Mouse (Mus musculus) intestine, embryonic 15.5 days (tissue): Measurements from ENCODE around the gene Ppp1r14c. TPM values are rescaled to one million over a fixed set of nuclear protein-coding genes. Genes with fewer than 3 reads are reported as not detected.
"Not testable (repeated sequence)": the region's sequence is repeated elsewhere in the genome, so short reads cannot be mapped to it uniquely, and the experiment has no call there.

Source experiments
- ATAC-seq: fragments of 200-750 bp; cut with Nextera tagmentation; 2 replicates; pipeline ENCODE4 v1.8.0; 2017; ENCODE audit warnings: moderate TSS enrichment, moderate library complexity
- H3K27ac ChIP-seq: fragments of 300-500 bp; sonication (generic); 2 replicates; pipeline ENCODE4 v1.5.1; 2015; ENCODE audit warnings: mild to moderate bottlenecking, inconsistent platforms
- H3K27me3 ChIP-seq: fragments of 300-500 bp; sonication (generic); replicated peaks from 2 replicates; pipeline ENCODE4 v1.6.1; 2015; ENCODE audit warnings: inconsistent platforms
- H3K36me3 ChIP-seq: fragments of 300-500 bp; sonication (generic); 2 replicates; pipeline ENCODE4 v1.6.1; 2015; ENCODE audit warnings: inconsistent platforms
- H3K4me1 ChIP-seq: fragments of 300-500 bp; sonication (generic); replicated peaks from 2 replicates; pipeline ENCODE4 v1.6.1; 2015; ENCODE audit warnings: inconsistent platforms
- H3K4me2 ChIP-seq: fragments of 300-500 bp; sonication (generic); replicated peaks from 2 replicates; pipeline ENCODE4 v1.6.1; 2015; ENCODE audit warnings: mild to moderate bottlenecking, inconsistent platforms
- H3K4me3 ChIP-seq: fragments of 300-500 bp; sonication (generic); replicated peaks from 2 replicates; pipeline ENCODE4 v1.5.1; 2015; ENCODE audit warnings: inconsistent platforms
- H3K9ac ChIP-seq: fragments of 300-500 bp; sonication (generic); 2 replicates; pipeline ENCODE4 v1.6.1; 2015; ENCODE audit warnings: inconsistent platforms
- H3K9me3 ChIP-seq: fragments of 300-500 bp; sonication (generic); 2 replicates; pipeline ENCODE4 v1.6.1; 2016; ENCODE audit warnings: inconsistent platforms
- WGBS: fragments of 180-500 bp; shearing (Covaris S2); methylation state at CpG from one replicate; pipeline ENCODE4 v1.1.7; 2015; 5-methylcytosine and 5-hydroxymethylcytosine counted together
- polyA plus RNA-seq: library from polyadenylated mRNA; unstranded; fragments of >200 nt; fragmentation: Nextera tagmentation; extraction: Ambion mirVana; gene quantifications from 2 replicates; pipeline ENCODE4 v1.2.1, GENCODE M21; 2015

The Ppp1r14c gene
- polyA plus RNA-seq, 1 experiment from 2014 or later, result 2.4 TPM

DNA sequence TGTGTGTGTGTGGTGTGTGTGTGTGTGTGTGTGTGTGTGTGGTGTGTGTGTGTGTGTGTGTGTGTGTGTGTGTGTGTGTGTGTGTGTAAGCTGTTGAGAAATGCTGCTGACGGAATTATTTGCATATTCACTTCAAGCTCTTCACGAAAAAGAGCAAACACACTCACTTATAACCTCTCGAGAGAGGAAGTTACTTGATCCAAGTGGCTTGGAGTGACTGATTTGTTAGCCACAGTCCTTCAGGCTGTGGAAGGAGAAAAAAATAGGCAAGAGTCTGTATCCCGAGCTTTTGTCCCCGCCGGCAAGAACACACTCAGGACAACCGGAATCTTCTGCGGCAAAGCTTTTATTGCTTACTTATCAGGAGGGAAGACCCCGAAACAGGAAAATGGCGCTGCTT, 80.9 kb downstream of the Ppp1r14c start:
- H3K27me3 ChIP-seq, ATAC-seq, H3K9ac ChIP-seq, H3K9me3 ChIP-seq, H3K4me3 ChIP-seq, H3K36me3 ChIP-seq, H3K27ac ChIP-seq, H3K4me2 ChIP-seq, H3K4me1 ChIP-seq: not testable (repeated sequence)
- 88% methylated on average over 10 of the region's 10 CpGs for WGBS

DNA sequence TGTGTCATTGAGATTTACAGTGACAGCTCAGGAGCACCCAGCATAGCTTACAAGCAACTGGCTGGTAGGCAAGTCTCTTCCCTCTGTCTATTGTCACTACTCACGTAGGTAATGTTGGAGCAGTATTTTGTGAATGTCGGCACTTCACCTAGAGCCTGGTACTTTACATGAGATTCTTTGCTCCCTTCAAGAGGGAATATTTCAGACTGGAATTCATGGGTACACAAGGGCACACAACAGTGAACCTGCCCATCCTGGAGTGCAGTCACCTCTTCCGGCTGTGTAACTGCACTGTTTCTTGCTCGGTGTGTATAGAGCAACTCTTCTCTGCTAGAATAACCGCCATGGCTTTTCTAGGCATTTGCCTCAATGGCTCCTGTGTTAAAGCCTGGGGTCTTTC, 82.8 kb downstream of the Ppp1r14c start:
- no peak overlapping the region for H3K4me2 ChIP-seq
- WGBS, result 89% methylated on average over 5 of the region's 5 CpGs

DNA sequence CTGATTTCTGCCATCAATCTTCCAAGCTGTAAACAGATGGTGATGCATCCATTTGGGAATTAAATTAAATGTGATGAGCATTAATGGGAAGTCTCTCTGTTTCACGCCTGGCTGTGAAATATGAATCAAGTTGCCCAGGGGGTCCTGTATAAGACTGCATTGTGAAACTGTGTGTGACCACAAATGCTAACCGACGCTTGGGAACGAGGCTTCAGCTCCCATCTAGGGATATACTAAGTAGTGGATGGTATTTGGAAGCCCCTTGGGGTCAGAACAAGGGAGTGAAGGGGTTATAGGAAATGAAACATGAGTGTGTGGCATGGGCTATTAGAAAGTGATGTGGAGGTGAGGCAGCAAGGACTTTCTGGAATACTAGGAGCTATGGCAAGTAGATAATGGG, 86.1 kb downstream of the Ppp1r14c start:
- Histone ChIP-seq H3K27me3 (no peaks in the 10 kb centered on the region), H3K4me2 (no peak overlapping the region), H3K36me3 (no peaks in the 10 kb centered on the region), H3K4me3 (no peak overlapping the region), H3K9ac (no peak overlapping the region), H3K4me1 (no peaks in the 10 kb centered on the region), H3K9me3 (no peaks in the 10 kb centered on the region), H3K27ac (no peak overlapping the region)
- 88% methylated on average over 4 of the region's 4 CpGs for WGBS
- ATAC-seq, result no peak

More for the DNA sequence above, 82.8 kb downstream of the Ppp1r14c start:
- Histone ChIP-seq H3K4me3 (no peak overlapping the region), H3K36me3 (no peaks in the 10 kb centered on the region), H3K27ac (no peak overlapping the region), H3K27me3 (no peaks in the 10 kb centered on the region), H3K9me3 (no peaks in the 10 kb centered on the region), H3K4me1 (no peaks in the 10 kb centered on the region), H3K9ac (no peak overlapping the region)
- no peak for ATAC-seq

DNA sequence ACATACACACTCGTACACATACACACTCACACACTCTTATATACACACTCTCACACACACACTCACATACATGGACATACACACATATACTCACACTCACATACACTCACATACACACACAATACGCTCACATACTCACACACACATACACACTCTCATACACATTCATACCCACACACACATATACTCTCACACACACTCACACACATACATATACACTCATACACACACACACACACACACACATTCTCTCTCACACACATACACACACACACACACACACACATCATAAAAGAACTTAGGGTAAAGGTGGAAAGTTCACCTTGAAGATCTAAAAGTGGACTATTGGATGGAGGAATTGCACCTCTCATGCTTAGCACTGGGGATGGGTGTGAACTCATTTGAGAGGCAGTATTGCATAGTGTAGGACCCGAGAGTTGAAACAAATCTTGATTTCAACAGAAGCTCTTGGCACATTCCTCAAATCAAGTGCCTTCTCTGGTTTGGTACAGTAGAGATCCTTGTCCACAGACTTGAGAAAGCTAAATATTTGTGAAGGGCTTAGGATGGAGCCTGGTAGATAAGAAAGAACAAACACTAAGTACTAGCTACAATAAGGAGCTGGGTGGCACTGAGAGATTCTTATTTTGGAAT, 87.1 kb downstream of the Ppp1r14c start:
- no peaks in the 10 kb centered on the region for H3K36me3 ChIP-seq
- H3K4me3 ChIP-seq, result no peak overlapping the region
- H3K9me3 ChIP-seq, result no peaks in the 10 kb centered on the region
- H3K4me2 ChIP-seq, result no peak overlapping the region
- H3K4me1 ChIP-seq, result no peaks in the 10 kb centered on the region
- H3K27me3 ChIP-seq, result no peaks in the 10 kb centered on the region
- no peak overlapping the region for H3K27ac ChIP-seq
- 80% methylated on average over 3 of the region's 3 CpGs for WGBS
- H3K9ac ChIP-seq, result no peak overlapping the region
- no peak for ATAC-seq

DNA sequence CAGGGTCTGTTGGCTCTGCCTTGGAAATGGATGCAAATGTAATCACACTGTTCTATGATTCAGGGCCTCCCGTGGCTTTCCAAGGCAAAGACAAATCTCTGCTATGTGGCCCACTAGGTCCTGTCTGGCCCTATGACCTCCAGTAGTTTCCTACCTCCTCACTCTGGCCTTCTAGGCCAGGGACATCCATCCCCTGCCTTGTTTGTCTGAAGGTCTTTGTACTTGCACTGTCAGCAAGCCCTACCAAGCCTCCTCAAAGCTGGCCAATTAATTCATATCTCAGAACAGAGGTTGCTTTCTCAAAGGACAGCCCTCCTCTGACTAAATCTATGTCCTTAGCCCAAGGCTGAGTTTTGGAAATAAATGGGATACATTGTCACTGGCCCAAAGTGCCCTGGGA, 92.8 kb downstream of the Ppp1r14c start:
- H3K4me3 ChIP-seq, result no peak overlapping the region
- H3K4me1 ChIP-seq, result no peaks in the 10 kb centered on the region
- ATAC-seq, result no peak
- no peaks in the 10 kb centered on the region for H3K9me3 ChIP-seq
- H3K36me3 ChIP-seq, result no peaks in the 10 kb centered on the region
- WGBS, result 83% methylated on average over 1 of the region's 1 CpGs
- H3K4me2 ChIP-seq, result no peak overlapping the region
- H3K9ac ChIP-seq, result no peak overlapping the region
- no peaks in the 10 kb centered on the region for H3K27me3 ChIP-seq
- no peak overlapping the region for H3K27ac ChIP-seq

DNA sequence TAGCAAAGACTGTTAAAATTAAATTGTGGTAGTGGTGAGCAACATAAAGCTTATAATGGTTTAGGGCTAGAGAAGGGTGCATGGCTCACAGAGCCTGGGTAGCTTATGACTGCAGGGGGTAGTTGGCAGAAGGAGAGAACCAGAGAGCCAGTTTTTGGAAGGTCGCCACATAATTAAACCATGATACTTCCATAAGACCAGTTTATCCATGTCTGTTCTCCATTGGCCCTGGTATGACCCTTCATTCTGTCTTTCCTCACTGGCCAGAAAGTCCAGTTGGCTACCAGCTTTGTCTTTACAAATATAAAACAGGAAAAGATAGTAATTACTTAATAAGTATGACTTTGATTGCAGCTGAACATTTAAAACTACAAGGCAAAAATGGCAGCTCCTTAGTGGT, 95.0 kb downstream of the Ppp1r14c start:
- no peaks in the 10 kb centered on the region for H3K4me1 ChIP-seq
- WGBS, result 90% methylated on average over 1 of the region's 1 CpGs
- no peak overlapping the region for H3K27ac ChIP-seq
- no peak overlapping the region for H3K4me2 ChIP-seq
- H3K9ac ChIP-seq, result no peak overlapping the region
- no peak for ATAC-seq
- H3K27me3 ChIP-seq, result no peaks in the 10 kb centered on the region
- no peak overlapping the region for H3K4me3 ChIP-seq
- H3K9me3 ChIP-seq, result no peaks in the 10 kb centered on the region
- no peaks in the 10 kb centered on the region for H3K36me3 ChIP-seq

DNA sequence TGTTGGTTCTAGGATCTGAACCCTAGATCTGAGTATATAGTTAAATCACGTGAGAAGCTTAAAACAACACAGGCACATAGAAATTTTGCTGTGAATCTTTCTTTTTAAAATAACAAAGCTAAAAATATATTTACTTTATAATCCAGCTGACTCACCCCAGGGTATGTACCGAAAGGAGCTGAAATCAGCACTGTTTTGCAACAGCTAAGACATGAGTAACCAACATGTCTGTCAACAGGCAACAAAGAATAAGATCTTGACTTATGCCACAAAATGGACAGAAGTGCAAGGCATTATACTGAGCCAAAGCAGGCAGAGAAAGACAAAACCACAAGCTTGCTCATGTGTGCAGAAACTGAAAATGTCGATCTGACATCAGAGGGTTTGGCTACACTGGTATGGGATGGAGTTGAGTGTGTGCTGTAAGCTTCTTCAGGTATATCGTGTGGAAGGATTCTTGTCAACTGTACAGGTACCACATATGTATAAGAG, 100.3 kb downstream of the Ppp1r14c start:
- ATAC-seq, result no peak
- no peak overlapping the region for H3K4me3 ChIP-seq
- H3K4me1 ChIP-seq, result no peaks in the 10 kb centered on the region
- no peaks in the 10 kb centered on the region for H3K36me3 ChIP-seq
- H3K27ac ChIP-seq, result no peak overlapping the region
- H3K4me2 ChIP-seq, result no peak overlapping the region
- H3K9ac ChIP-seq, result no peak overlapping the region
- H3K27me3 ChIP-seq, result no peaks in the 10 kb centered on the region
- H3K9me3 ChIP-seq, result no peaks in the 10 kb centered on the region
- WGBS, result 81% methylated on average over 4 of the region's 4 CpGs

DNA sequence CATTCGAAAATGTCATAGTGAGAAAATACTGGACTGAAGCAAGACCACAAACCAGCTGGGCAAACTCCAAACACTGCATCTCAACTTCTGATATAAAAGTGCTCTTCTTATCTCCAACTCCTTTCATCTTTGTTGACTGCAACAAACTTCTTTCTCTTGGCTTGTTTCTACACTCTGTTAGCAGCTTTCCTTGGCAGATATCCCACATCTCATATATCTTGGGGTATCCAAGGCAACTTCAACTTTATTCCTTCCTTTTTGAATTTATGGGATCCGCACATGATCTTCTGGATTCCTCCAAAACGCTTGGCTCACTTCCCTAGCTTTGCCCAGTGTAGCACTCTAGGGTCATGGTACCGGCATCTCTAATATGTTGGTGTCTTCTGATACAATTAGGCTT, 102.7 kb downstream of the Ppp1r14c start:
- 72% methylated on average over 4 of the region's 4 CpGs for WGBS
- H3K36me3 ChIP-seq, result no peaks in the 10 kb centered on the region
- H3K4me2 ChIP-seq, result no peak overlapping the region
- H3K27ac ChIP-seq, result no peak overlapping the region
- H3K9me3 ChIP-seq, result no peaks in the 10 kb centered on the region
- no peak overlapping the region for H3K9ac ChIP-seq
- no peaks in the 10 kb centered on the region for H3K27me3 ChIP-seq
- ATAC-seq, result no peak
- no peaks in the 10 kb centered on the region for H3K4me1 ChIP-seq
- no peak overlapping the region for H3K4me3 ChIP-seq

DNA sequence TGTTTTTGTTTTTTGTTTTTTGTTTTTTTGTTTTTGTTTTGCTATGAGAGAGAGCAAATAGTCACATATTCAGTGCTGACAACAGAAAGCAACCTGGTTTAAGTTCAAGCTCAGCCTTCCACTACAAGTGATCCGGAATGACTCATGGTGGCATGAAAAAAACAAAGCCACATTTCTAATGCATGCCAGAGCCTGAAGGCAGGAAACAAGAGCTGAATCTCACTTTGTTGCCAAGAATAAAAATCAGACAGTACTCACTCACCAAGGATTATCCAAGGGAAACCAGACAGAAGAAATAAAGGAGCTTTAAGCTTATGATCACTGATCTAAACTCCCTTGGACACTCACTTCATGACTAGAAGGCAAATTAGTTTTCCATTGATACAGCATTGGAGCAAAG, 110.8 kb downstream of the Ppp1r14c start:
- Histone ChIP-seq H3K4me3 (no peak overlapping the region), H3K4me2 (no peak overlapping the region), H3K4me1 (no peaks in the 10 kb centered on the region), H3K36me3 (no peaks in the 10 kb centered on the region), H3K27me3 (no peaks in the 10 kb centered on the region), H3K9me3 (no peaks in the 10 kb centered on the region), H3K9ac (no peak overlapping the region), H3K27ac (no peak overlapping the region)
- WGBS, result 70% methylated on average over 1 of the region's 1 CpGs
- ATAC-seq, result no peak

DNA sequence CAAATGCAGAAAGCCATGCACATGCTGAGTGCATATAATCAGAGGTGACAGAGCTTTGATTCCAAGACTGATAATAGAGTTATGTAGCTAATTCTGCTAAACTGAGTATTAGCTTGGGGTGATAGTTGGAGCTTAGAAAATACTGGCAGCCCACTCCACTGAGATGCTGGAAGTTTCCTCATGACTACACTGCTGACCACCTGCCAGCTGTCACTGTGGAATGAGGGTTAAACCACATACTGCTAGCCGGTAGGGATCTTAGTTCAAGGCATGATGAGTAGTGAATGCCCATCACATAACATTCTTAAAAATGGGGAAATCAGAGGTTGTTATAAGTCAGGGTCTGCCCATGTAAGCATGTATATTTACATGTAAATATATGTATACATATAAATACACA, 113.9 kb downstream of the Ppp1r14c start:
- Histone ChIP-seq H3K4me1 (no peaks in the 10 kb centered on the region), H3K27me3 (no peaks in the 10 kb centered on the region), H3K9me3 (no peaks in the 10 kb centered on the region), H3K27ac (no peak overlapping the region), H3K4me3 (no peak overlapping the region), H3K9ac (no peak overlapping the region), H3K36me3 (no peaks in the 10 kb centered on the region), H3K4me2 (no peak overlapping the region)
- 71% methylated on average over 1 of the region's 1 CpGs for WGBS
- no peak for ATAC-seq

DNA sequence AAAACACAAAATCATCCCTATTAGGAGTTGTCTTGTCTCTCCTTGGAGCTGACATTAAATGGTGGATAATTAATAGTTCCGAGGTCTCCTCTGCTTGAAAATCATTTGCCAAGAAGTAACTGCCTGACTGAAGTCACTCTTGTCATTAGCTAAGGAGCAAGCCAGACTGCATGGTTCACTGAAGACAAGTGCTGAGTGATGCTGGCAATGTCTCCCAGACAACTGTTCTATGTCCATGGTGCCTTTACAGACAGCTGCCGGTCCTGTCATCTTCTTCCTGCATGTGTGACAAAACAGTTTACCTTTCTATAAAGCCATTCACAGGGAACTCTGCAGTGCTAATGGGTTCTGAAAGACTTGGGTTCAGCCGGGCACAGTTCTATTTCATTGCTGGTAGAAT, 124.2 kb downstream of the Ppp1r14c start:
- no peak for ATAC-seq
- 87% methylated on average over 3 of the region's 3 CpGs for WGBS
- H3K4me3 ChIP-seq, result no peak overlapping the region
- H3K4me2 ChIP-seq, result no peak overlapping the region
- no peak overlapping the region for H3K9ac ChIP-seq
- H3K4me1 ChIP-seq, result no peaks in the 10 kb centered on the region
- H3K36me3 ChIP-seq, result no peaks in the 10 kb centered on the region
- H3K27me3 ChIP-seq, result no peaks in the 10 kb centered on the region
- H3K27ac ChIP-seq, result no peak overlapping the region
- no peaks in the 10 kb centered on the region for H3K9me3 ChIP-seq

DNA sequence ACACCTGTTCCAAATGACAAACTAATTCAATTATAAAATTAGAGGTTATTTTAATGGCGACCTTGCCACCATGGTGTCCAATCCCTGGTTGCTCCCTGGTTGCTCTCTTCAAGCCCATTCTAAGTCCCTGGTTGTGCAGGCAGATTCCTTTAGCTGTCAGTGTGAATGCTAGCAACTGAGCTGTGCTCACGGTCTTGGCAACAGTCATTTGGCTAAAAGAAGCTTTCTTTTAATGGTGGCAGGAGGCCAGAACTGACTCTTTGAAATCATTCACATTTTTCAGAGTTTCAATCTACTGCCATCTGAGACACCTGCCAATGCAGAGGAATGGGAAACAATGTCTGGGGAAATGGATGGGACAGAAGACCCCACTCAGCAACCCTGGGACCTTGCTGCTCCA, 130.9 kb downstream of the Ppp1r14c start:
- no peaks in the 10 kb centered on the region for H3K27me3 ChIP-seq
- no peak overlapping the region for H3K27ac ChIP-seq
- no peaks in the 10 kb centered on the region for H3K4me1 ChIP-seq
- no peak overlapping the region for H3K4me3 ChIP-seq
- ATAC-seq, result no peak
- H3K9me3 ChIP-seq, result no peaks in the 10 kb centered on the region
- H3K9ac ChIP-seq, result no peak overlapping the region
- no peaks in the 10 kb centered on the region for H3K36me3 ChIP-seq
- 82% methylated on average over 2 of the region's 2 CpGs for WGBS
- H3K4me2 ChIP-seq, result no peak overlapping the region

DNA sequence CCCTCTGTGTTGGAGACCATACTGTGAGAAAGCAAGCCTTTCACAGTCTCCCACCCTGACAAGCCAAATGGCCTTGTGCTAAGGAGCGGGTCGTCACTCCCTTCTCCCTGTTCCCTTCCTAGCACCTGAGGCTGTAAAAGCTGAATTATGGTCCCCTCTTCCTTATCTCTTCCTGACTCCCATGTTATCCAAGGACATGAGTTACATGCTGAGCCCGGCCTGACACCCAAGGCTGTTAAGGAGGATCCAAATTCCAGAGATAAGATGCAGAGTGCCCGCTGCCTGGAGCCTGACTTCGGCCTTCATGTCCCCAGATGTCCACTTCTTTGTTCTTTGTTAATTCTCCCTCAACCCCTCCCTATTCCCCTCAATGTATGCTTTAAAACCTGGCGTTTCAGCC, 135.0 kb downstream of the Ppp1r14c start:
- H3K4me1 ChIP-seq, ATAC-seq, H3K27me3 ChIP-seq, H3K4me2 ChIP-seq, H3K9me3 ChIP-seq, H3K36me3 ChIP-seq, H3K4me3 ChIP-seq, H3K27ac ChIP-seq, H3K9ac ChIP-seq: not testable (repeated sequence)
- 73% methylated on average over 6 of the region's 6 CpGs for WGBS
